Mouse (Mus musculus): ENCODE results near the gene Col9a2. TPM values are rescaled to one million over a fixed set of nuclear protein-coding genes. Genes with fewer than 3 reads are reported as not detected.

Col9a2 gene
- 1.6 and 5.5 TPM in 2 replicates for polyA plus RNA-seq (2015; fragmentation: Nextera tagmentation; extraction: Ambion mirVana)

DNA sequence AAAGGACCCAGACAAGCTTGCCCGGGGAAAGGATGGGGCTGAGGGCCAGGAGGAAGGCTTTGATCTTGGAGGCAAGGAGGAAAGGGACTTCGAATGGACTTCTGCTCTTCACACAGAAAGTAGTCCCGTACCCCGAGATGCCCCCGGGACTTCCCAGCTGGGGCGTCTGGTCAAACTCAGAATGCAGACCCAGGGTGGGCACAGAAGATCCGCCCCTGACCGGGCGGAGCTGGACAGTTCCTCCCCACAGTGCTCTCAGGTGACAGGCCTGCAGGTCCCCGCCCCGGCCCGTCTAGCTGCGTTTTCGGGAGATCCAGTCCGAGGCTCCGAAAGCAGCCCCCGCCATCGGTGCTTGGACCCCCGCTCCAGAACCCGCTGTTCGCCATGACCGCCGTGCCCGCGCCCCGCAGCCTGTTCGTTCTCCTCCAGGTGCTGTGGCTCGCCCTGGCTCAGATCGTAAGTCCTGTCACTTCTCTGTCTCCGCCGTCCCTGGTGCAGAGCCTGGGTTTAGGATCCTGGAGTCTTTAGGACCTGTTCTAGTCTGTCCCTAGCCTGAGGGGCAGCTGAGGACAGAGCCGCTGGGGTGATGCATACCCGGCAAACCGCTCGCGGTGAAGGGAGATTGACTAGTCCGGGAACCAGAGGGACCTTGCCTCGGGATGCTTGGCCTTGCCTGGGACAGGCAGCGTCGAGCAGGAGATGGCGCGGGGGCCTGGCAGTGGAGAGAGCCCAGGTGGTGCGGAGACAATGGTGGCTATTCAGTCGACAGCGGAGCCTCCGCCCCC, at the start of gene Col9a2:
Gene Col9a2 (plus strand): TSS at position 55 of the 785 bp plus-strand sequence.

DNA sequence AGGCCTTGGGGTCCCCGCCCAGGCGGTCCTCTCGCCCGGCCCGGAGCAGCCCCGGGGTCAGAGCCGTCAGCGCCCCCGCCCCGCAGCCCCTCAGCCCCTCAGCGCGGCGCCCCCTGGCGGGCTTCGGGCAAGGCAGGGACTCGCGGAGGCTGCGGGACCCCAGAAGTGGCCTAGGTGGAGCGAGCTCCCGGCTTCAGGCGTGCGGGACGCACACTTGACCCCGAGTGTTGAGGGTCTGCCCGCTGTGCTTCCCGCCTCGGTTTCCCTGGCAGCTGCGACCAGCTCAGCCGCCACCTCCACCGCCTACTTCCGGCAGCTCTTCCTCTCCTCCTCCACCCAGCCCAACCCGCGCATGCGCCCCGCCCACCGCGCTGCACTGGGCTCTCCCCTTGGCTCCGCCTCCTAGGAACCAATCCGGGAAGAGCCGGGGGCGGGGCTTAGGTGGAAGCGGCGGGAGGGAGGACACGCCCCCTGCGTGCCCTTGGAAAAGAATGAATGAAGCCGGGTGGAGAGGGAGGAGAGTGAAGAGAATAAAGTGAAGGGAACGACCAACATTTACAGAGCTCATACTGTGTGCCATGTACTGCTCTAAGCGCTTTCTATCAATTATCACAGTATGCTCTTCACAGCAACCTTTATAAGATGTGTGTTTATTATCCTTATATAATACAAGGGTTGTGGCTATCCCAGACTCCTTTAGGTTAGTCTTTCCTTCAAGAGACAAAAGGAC, 22.1 kb upstream of the Col9a2 start, which contains the start of gene Smap2:
Gene Smap2 (minus strand): TSS at position 320 of the 730 bp plus-strand sequence.

DNA sequence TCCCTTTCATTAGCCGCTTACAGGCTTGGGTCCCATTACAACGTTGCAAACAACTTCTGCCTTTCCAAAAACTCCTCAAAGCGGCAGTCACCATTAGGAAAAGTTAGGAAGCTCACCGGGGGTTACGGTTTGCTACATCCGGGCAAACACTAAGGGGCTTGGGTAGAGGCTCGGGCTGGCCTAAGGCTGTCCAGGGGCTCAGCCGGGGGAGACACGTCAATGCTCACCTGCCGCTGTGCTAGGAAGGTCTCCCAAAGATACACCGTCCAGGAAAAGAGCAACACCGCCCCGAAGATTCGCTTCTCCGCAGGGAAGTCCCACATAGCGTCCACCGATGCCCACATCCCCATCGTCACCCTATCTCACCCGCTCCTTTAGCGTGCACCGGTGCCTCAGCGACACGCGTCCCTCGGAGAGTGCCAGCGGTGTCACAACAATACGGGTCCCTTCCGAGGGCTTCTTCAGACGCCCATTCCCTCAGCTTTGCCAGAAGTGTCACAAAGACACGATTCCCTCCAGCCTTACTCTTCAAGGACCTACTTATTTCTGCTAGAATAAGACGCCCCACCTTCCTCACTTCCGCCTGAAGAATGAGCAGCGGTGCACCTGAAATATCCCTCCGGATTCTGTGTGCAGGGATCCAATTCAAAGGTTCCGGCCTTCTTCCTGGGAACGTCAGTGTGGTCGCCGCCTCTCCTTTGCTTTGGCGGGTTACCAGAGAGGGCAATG, 58.6 kb downstream of the Col9a2 start, which contains the start of gene Zmpste24:
Gene Zmpste24 (minus strand): TSS at position 592 of the 729 bp plus-strand sequence.

Other genes starting within 250 kb of the Col9a2 start
- gene Nfyc, start 207.8 kb upstream of the Col9a2 start, polyA plus RNA-seq (2015; fragmentation: Nextera tagmentation; extraction: Ambion mirVana): 59.8 and 62.3 TPM in 2 replicates
- 0.09 and 0.17 TPM in 2 replicates for gene Rims3, start 184.6 kb upstream of the Col9a2 start, polyA plus RNA-seq (2015; fragmentation: Nextera tagmentation; extraction: Ambion mirVana)
- 6.6 and 7.2 TPM in 2 replicates for gene Exo5, start 114.4 kb upstream of the Col9a2 start, polyA plus RNA-seq (2015; fragmentation: Nextera tagmentation; extraction: Ambion mirVana)
- gene Zfp69, start 87.7 kb upstream of the Col9a2 start, polyA plus RNA-seq (2015; fragmentation: Nextera tagmentation; extraction: Ambion mirVana): 2.0 and 2.1 TPM in 2 replicates
- gene Smap2, start 22.1 kb upstream of the Col9a2 start, polyA plus RNA-seq (2015; fragmentation: Nextera tagmentation; extraction: Ambion mirVana): 6.8 and 8.8 TPM in 2 replicates
- gene Zmpste24, start 58.9 kb downstream of the Col9a2 start, polyA plus RNA-seq (2015; fragmentation: Nextera tagmentation; extraction: Ambion mirVana): 15.9 and 18.5 TPM in 2 replicates
- not detected in 2 replicates for gene Tmco2, start 69.8 kb downstream of the Col9a2 start, polyA plus RNA-seq (2015; fragmentation: Nextera tagmentation; extraction: Ambion mirVana)
- gene Rlf, start 175.7 kb downstream of the Col9a2 start, polyA plus RNA-seq (2015; fragmentation: Nextera tagmentation; extraction: Ambion mirVana): 7.9 and 8.8 TPM in 2 replicates